Mouse (Mus musculus) midbrain, postnatal 0 days (tissue): ENCODE results near the gene Slit1. TPM values are rescaled to one million over a fixed set of nuclear protein-coding genes. Genes with fewer than 3 reads are reported as not detected.

ENCODE experiments used
- ATAC-seq: fragments of 200-750 bp; cut with Nextera tagmentation; 2 replicates; pipeline ENCODE4 v1.8.0; 2017; ENCODE audit warnings: moderate number of reproducible peaks, mild to moderate bottlenecking, moderate TSS enrichment, moderate library complexity; ENCODE audit not compliant: low FRiP score
- DNase-seq: peaks from one replicate; pipeline ENCODE4 v3.0.0-alpha.2; 2015; ENCODE audit warnings: low spot score
- H3K27ac ChIP-seq: fragments of 300-500 bp; sonication (generic); 2 replicates; pipeline ENCODE4 v1.5.1; 2014; ENCODE audit warnings: low read depth, mild to moderate bottlenecking, low read length, mixed read lengths
- H3K27me3 ChIP-seq: fragments of 300-500 bp; sonication (generic); 2 replicates; pipeline ENCODE4 v1.6.1; 2014; ENCODE audit warnings: low read length, control low read depth, mixed read lengths; ENCODE audit not compliant: insufficient read depth
- H3K36me3 ChIP-seq: fragments of 300-500 bp; sonication (generic); 2 replicates; pipeline ENCODE4 v1.6.1; 2014; ENCODE audit warnings: low read length, control low read depth, mixed read lengths; ENCODE audit not compliant: insufficient read depth
- H3K4me1 ChIP-seq: fragments of 300-500 bp; sonication (generic); 2 replicates; pipeline ENCODE4 v1.6.1; 2014; ENCODE audit warnings: mild to moderate bottlenecking, control low read depth, antibody characterized with exemption, low read length, mixed read lengths; ENCODE audit not compliant: insufficient read depth
- H3K4me2 ChIP-seq: fragments of 300-500 bp; sonication (generic); 2 replicates; pipeline ENCODE4 v1.6.1; 2014; ENCODE audit warnings: low read depth, mild to moderate bottlenecking, low read length, mixed read lengths; ENCODE audit not compliant: poor library complexity, severe bottlenecking
- H3K4me3 ChIP-seq: fragments of 300-500 bp; sonication (generic); 2 replicates; pipeline ENCODE4 v1.5.1; 2014; ENCODE audit warnings: low read depth, mild to moderate bottlenecking, low read length, moderate library complexity
- H3K9ac ChIP-seq: fragments of 300-500 bp; sonication (generic); replicated peaks from 2 replicates; pipeline ENCODE4 v1.6.1; 2014; ENCODE audit warnings: mild to moderate bottlenecking, low read length, moderate library complexity, mixed read lengths; ENCODE audit not compliant: poor library complexity, severe bottlenecking
- H3K9me3 ChIP-seq: fragments of 300-500 bp; sonication (generic); 2 replicates; pipeline ENCODE4 v1.6.1; 2016; ENCODE audit warnings: low read length, control low read depth
- CTCF ChIP-seq: IDR thresholded peaks from 2 replicates; pipeline ENCODE4 v1.5.1; 2016; ENCODE audit warnings: antibody characterized with exemption, mild to moderate bottlenecking
- WGBS: fragments of 180-500 bp; shearing (Covaris S2); extraction: QIAGEN DNeasy Blood & Tissue Kit; methylation state at CpG from one replicate; pipeline ENCODE4 v1.1.7; 2014; 5-methylcytosine and 5-hydroxymethylcytosine counted together
- polyA plus RNA-seq: library from polyadenylated mRNA; unstranded; fragments of >200 nt; fragmentation: Nextera tagmentation; extraction: Ambion mirVana; gene quantifications from 2 replicates; pipeline ENCODE4 v1.2.1, GENCODE M21; 2015
- total RNA-seq: library from RNA; depleted of rRNA; stranded (reverse); fragments of >200 nt; gene quantifications from 2 replicates; pipeline ENCODE4 v1.2.3, GENCODE M21; 2014

The Slit1 gene
- total and polyA plus RNA-seq, 2 experiments from 2014 or later = 17.0 to 74.2 TPM

DNA sequence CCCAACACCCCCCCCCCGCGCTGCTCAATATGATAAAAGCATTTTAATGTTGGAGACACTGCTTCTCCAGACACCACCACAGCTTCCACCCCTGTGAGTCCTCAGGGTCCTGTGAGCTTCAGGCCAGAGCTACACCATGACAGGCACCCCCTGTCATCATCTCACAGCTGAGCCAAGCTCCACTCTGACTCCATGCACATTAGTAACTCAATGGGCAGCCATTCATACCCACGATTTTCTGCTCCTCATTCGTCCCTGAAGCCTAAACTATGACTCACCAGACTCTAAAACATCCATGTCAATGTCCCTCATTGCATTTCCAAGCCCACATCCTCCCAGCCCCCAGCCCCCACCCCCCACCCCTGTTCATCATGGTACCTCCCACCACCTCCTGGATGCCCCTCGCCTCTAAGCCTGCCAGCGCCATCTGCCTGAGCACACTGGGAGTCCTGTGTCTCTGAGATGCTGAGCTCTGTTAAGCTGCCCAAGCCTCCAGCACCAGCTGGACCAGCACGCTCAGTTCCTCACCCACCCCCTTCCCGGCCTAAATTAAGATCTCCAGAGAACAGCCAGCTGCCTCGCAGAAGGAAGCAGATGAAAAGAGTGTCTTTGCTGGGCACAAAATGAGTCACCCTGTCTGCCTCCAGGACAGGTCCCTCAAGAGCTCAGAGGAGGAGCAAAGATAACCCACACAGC, 46.2 kb downstream of the Slit1 start:
- peaks cover 22% of the 10 kb centered on the region for H3K4me1 ChIP-seq
- peak; percentile 90 for DNase-seq
- no peak overlapping the region for H3K27ac ChIP-seq
- no peak overlapping the region for H3K9ac ChIP-seq
- H3K9me3 ChIP-seq = no peaks in the 10 kb centered on the region
- WGBS = 24% methylated on average over 9 of the region's 9 CpGs
- H3K27me3 ChIP-seq = no peaks in the 10 kb centered on the region
- H3K4me2 ChIP-seq = no peak overlapping the region
- TF ChIP-seq CTCF = peak; percentile 51
- no peaks in the 10 kb centered on the region for H3K36me3 ChIP-seq
- H3K4me3 ChIP-seq = no peak overlapping the region
- peak; percentile 38; the same call in 1 of the 2 replicates for ATAC-seq

DNA sequence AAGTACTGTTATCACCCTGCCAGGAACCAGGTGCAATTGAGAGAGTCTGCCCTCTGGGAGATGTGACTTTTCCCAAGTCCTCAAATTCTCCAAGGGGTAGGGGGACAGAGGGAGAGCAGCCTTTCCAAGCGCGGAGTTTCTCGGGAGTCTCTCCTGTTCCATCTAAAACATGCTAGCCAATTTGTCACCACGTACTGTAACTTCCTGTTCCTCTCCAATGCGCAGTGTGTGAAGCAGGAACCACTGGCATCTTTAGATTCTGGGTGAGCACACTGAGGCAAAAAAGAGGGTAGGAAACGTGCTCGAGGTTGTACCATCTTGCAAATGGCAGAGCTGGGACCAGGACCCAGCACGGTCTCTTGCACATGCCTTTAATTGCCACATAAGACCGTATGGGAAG, 47.0 kb downstream of the Slit1 start:
- no peak for TF ChIP-seq CTCF
- H3K27ac ChIP-seq = no peak overlapping the region
- H3K4me2 ChIP-seq = no peak overlapping the region
- ATAC-seq (no peak), DNase-seq (no peak)
- peaks cover 22% of the 10 kb centered on the region for H3K4me1 ChIP-seq
- WGBS = 91% methylated on average over 9 of the region's 9 CpGs
- no peak overlapping the region for H3K4me3 ChIP-seq
- no peaks in the 10 kb centered on the region for H3K27me3 ChIP-seq
- no peaks in the 10 kb centered on the region for H3K9me3 ChIP-seq
- no peaks in the 10 kb centered on the region for H3K36me3 ChIP-seq
- no peak overlapping the region for H3K9ac ChIP-seq

DNA sequence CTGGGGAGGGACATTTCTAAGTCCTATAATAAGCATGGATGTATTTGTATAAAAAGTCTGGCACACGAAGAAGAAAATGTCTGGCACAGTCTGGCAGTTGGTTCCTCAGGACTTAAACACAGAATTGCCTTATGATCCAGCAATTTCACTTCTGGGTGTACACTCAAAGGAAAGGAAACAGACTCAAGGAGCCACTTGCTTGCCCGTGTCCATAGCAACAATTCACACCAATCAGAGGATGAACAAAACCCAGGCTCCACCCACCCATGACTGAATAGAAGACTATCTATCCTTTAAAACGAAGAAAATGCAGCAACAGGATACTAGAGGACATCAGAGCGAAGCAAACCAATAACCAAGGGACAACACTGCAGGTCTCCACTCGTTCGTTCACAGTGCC, 48.4 kb downstream of the Slit1 start:
- no peaks in the 10 kb centered on the region for H3K36me3 ChIP-seq
- ATAC-seq = peak; percentile 57
- no peak overlapping the region for H3K9ac ChIP-seq
- H3K4me1 ChIP-seq = peaks cover 22% of the 10 kb centered on the region
- peak; percentile 66 for DNase-seq
- H3K9me3 ChIP-seq = no peaks in the 10 kb centered on the region
- no peak for TF ChIP-seq CTCF
- H3K4me2 ChIP-seq = no peak overlapping the region
- no peaks in the 10 kb centered on the region for H3K27me3 ChIP-seq
- no peak overlapping the region for H3K4me3 ChIP-seq
- 42% methylated on average over 6 of the region's 6 CpGs for WGBS
- H3K27ac ChIP-seq = peak overlapping the region; percentile 67

DNA sequence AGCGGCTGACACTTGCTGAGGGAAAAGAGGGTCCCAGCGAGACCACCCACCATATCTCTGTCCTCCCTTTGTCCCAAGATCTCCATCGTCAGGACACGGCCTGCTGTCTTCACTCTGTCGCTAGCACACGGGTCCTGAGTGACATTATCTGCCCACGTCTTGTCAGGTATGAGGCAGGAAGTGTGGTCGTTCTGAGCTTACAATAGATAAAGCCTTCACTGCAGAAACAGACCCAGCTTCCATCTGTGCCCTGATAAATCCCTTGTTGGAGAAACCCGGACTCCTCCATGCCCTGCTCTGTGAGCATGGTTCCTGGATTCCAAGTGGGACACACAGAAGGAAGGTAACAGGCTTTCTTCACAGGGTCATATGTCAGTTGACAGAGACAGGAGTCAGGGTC, 48.9 kb downstream of the Slit1 start:
- Histone ChIP-seq H3K4me1 (peaks cover 22% of the 10 kb centered on the region), H3K36me3 (no peaks in the 10 kb centered on the region), H3K4me3 (no peak overlapping the region), H3K9me3 (no peaks in the 10 kb centered on the region), H3K27ac (peak overlapping the region; percentile 67), H3K27me3 (no peaks in the 10 kb centered on the region), H3K4me2 (no peak overlapping the region), H3K9ac (0 out of 2 replicates have a peak overlapping the region, but pooled peaks have one; percentile 13)
- no peak for TF ChIP-seq CTCF
- no peak for DNase-seq
- WGBS = 46% methylated on average over 9 of the region's 9 CpGs
- no peak for ATAC-seq

DNA sequence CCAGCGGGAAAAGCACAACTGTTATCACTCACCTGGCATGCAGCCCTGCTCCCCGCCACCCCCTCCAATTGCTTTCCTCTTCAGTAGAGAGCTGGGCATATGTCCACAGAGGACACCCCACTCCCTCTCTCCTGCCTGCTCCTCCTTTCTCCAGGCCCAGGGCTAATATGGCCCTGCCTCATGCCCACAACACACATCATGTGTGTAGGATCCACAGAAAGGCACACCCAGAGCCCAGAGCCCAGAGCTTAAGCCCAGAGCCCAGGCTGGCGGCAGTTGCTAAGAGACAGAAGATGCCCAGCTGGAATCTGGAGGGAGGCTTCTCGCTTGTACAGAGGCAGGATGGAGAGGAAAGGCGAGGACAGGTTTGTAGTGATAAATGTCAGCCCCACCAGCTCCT, 49.7 kb downstream of the Slit1 start:
- H3K9ac ChIP-seq = peak overlapping the region; percentile 14; the same call in 1 of the 2 replicates
- 0 out of 2 replicates have a peak, but pooled peaks have one; percentile 6 for ATAC-seq
- H3K4me2 ChIP-seq = no peak overlapping the region
- no peaks in the 10 kb centered on the region for H3K36me3 ChIP-seq
- no peaks in the 10 kb centered on the region for H3K27me3 ChIP-seq
- no peak overlapping the region for H3K4me3 ChIP-seq
- no peak for TF ChIP-seq CTCF
- peak; percentile 77 for DNase-seq
- H3K9me3 ChIP-seq = no peaks in the 10 kb centered on the region
- peaks cover 21% of the 10 kb centered on the region for H3K4me1 ChIP-seq
- WGBS = 32% methylated on average over 5 of the region's 5 CpGs
- H3K27ac ChIP-seq = peak overlapping the region; percentile 67

DNA sequence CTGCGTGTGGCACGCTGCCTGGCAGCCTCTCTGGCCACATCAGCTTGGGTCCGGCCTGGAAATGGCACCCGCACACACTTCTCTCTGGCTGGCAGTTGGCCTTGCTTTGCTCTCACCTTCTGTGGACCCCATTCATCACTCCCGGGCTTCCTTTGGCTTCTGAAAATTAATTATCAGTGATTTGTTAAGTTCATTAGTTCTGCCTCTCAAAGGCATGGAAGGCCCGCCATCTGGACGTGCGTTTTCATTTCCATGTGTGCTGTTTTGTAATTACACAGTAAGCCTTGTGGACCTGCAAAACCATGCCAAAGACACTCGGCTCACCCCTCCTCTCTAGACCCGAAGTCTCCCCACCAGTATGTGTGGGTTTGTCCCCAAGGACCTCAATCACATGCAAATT, 53.4 kb downstream of the Slit1 start:
- Histone ChIP-seq H3K36me3 (no peaks in the 10 kb centered on the region), H3K27me3 (no peaks in the 10 kb centered on the region), H3K9me3 (no peaks in the 10 kb centered on the region), H3K4me3 (no peak overlapping the region), H3K27ac (no peak overlapping the region), H3K4me1 (peaks cover 18% of the 10 kb centered on the region), H3K9ac (no peak overlapping the region), H3K4me2 (no peak overlapping the region)
- ATAC-seq (no peak), DNase-seq (peak; percentile 86)
- 39% methylated on average over 10 of the region's 10 CpGs for WGBS
- no peak for TF ChIP-seq CTCF
